Mouse (Mus musculus) midbrain, embryonic 11.5 days (tissue): ENCODE results near the gene Msrb3. TPM values are rescaled to one million over a fixed set of nuclear protein-coding genes. Genes with fewer than 3 reads are reported as not detected.

Experiments used
- ATAC-seq: fragments of 200-750 bp; cut with Nextera tagmentation; 2 replicates; pipeline ENCODE4 v1.8.0; 2017; ENCODE audit warnings: moderate TSS enrichment, moderate library complexity; ENCODE audit not compliant: low FRiP score
- DNase-seq: peaks from one replicate; pipeline ENCODE4 v3.0.0; 2015; ENCODE audit warnings: low spot score; ENCODE audit errors: missing footprints
- H3K27ac ChIP-seq: fragments of 300-500 bp; sonication (generic); 2 replicates; pipeline ENCODE4 v1.5.1; 2014; ENCODE audit warnings: low read depth, low read length
- H3K27me3 ChIP-seq: fragments of 300-500 bp; sonication (generic); 2 replicates; pipeline ENCODE4 v1.6.1; 2014; ENCODE audit warnings: mild to moderate bottlenecking, low read length, moderate library complexity, mixed read lengths; ENCODE audit not compliant: control insufficient read depth, insufficient read depth
- H3K36me3 ChIP-seq: fragments of 300-500 bp; sonication (generic); 2 replicates; pipeline ENCODE4 v1.6.1; 2014; ENCODE audit warnings: mild to moderate bottlenecking, low read length, moderate library complexity, mixed read lengths; ENCODE audit not compliant: control insufficient read depth, insufficient read depth
- H3K4me1 ChIP-seq: fragments of 300-500 bp; sonication (generic); 2 replicates; pipeline ENCODE4 v1.6.1; 2014; ENCODE audit warnings: low read length; ENCODE audit not compliant: control insufficient read depth, insufficient read depth
- H3K4me2 ChIP-seq: fragments of 300-500 bp; sonication (generic); 2 replicates; pipeline ENCODE4 v1.6.1; 2014; ENCODE audit warnings: mild to moderate bottlenecking, moderate library complexity
- H3K4me3 ChIP-seq: fragments of 300-500 bp; sonication (generic); 2 replicates; pipeline ENCODE4 v1.5.1; 2014; ENCODE audit warnings: low read depth, low read length
- H3K9ac ChIP-seq: fragments of 300-500 bp; sonication (generic); 2 replicates; pipeline ENCODE4 v1.6.1; 2014; ENCODE audit warnings: low read length
- H3K9me3 ChIP-seq: fragments of 300-500 bp; sonication (generic); 2 replicates; pipeline ENCODE4 v1.6.1; 2016; ENCODE audit warnings: low read length; ENCODE audit not compliant: control insufficient read depth
- WGBS: fragments of 180-500 bp; shearing (Covaris S2); extraction: QIAGEN DNeasy Blood & Tissue Kit; methylation state at CpG from one replicate; pipeline ENCODE4 v1.1.7; 2014; 5-methylcytosine and 5-hydroxymethylcytosine counted together
- polyA plus RNA-seq: library from polyadenylated mRNA; unstranded; fragments of >200 nt; fragmentation: Nextera tagmentation; extraction: Ambion mirVana; gene quantifications from 2 replicates; pipeline ENCODE4 v1.2.1, GENCODE M21; 2014

Msrb3 gene
- polyA plus RNA-seq, 1 experiment from 2014 or later: 3.9 TPM

DNA sequence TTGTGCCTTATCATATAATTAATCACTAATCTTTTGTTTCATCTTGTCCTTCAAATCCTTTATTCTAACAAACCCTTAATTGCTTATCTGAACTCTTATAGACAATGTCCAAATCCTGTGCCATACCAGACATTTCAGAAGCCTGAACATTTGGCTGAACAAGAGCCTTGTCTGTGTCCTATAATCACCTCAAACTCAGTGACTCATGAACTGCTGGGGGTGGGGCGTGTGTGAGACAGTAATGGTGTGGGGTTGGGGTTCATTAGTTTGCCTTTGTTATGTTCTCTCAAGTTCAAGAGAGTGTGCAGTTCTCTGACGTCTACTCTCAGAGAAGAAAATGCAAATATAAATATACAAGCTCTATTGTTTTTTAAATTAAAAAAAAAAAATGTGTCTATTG lies 22.6 kb upstream of the Msrb3 start:
- ATAC-seq (no peak), DNase-seq (no peak)
- no peaks in the 10 kb centered on the region for H3K27me3 ChIP-seq
- no peak overlapping the region for H3K4me2 ChIP-seq
- no peak overlapping the region for H3K27ac ChIP-seq
- WGBS: 77% methylated on average over 2 of the region's 2 CpGs
- no peak overlapping the region for H3K4me3 ChIP-seq
- H3K36me3 ChIP-seq: peaks cover 2% of the 10 kb centered on the region
- no peaks in the 10 kb centered on the region for H3K9me3 ChIP-seq
- no peak overlapping the region for H3K9ac ChIP-seq
- no peaks in the 10 kb centered on the region for H3K4me1 ChIP-seq

DNA sequence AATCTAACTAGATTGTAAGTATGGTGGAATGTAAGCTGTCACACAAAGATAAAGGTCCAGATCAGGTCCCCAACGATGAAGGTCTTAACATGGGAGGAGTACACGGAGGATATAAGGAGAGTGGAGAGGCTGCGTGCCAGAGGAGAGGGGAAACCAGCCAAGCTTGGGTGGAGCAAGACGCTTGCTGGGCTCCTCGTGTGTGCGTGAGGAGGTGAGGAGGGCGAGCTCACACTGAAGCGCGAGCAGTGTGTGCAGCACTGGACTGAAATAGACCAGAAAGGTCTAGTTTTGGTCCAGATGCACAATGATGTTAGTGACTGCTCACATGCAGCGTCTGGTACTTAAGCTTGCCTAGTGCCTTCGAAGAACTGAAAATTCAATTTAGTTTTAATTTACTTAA lies 21.7 kb upstream of the Msrb3 start:
- DNase-seq (no peak), ATAC-seq (no peak)
- 90% methylated on average over 11 of the region's 11 CpGs for WGBS

DNA sequence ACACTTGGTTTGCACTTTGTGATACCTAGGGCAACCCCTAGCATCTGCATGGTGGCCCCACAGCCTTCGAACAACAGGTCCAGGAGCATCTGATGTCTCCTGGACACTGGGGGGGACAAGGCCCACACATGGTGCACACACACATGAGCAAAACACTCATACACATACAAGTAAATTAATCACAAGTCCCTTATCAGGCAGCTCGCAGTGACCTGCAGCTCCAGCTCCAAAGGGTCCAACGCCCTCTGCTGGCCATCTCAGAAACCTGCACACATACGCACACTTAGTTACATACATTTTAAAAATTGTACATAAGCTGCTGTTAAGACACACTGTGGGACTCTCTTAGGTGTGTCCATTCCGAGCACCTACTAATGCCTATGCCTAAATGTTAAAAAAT lies 17.3 kb upstream of the Msrb3 start:
- 92% methylated on average over 5 of the region's 5 CpGs for WGBS
- Histone ChIP-seq H3K36me3 (peaks cover 2% of the 10 kb centered on the region), H3K4me2 (no peak overlapping the region), H3K4me1 (no peaks in the 10 kb centered on the region), H3K4me3 (no peak overlapping the region), H3K27me3 (no peaks in the 10 kb centered on the region), H3K9ac (no peak overlapping the region), H3K27ac (no peak overlapping the region), H3K9me3 (no peaks in the 10 kb centered on the region)
- DNase-seq: no peak
- no peak for ATAC-seq

More for the DNA sequence above, 21.7 kb upstream of the Msrb3 start:
- no peak overlapping the region for H3K4me3 ChIP-seq
- H3K4me1 ChIP-seq: no peaks in the 10 kb centered on the region
- H3K27ac ChIP-seq: no peak overlapping the region
- no peaks in the 10 kb centered on the region for H3K27me3 ChIP-seq
- no peak overlapping the region for H3K4me2 ChIP-seq
- H3K36me3 ChIP-seq: peaks cover 2% of the 10 kb centered on the region
- H3K9ac ChIP-seq: no peak overlapping the region
- no peaks in the 10 kb centered on the region for H3K9me3 ChIP-seq

DNA sequence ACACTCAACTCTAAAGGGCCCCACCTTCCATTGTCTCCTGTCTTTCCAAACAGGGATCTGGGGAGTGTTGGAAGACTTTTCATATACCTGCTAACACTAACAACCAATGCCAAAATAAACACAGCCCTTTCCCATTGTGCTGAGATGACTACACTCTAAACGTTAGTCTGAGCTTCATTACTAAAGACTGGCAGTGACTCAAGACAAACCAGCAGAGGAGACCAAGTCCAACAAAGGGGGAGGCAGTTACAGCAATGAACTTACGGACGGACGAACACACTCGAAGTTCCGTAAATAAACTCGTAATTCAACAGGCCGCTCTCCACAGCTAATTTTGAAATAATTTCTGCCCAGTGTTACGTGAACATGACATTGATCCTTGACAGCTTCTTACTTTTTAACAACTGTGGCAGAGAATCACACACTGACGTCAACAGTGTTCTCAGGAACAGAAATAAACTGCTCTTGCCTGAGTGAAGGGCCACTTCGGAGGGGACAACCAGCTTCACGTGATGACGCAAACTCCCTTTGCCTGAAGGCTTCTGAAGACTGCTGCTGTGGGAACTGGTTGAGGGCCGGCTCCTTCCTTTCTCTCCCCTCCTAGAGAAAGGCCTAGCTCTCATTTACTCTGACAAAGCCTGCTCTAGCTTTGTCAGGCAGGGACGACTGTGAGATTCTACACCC lies 16.2 kb upstream of the Msrb3 start:
- ATAC-seq (no peak), DNase-seq (no peak)
- Histone ChIP-seq H3K9ac (no peak overlapping the region), H3K27me3 (no peaks in the 10 kb centered on the region), H3K4me1 (no peaks in the 10 kb centered on the region), H3K27ac (no peak overlapping the region), H3K4me2 (no peak overlapping the region), H3K4me3 (no peak overlapping the region), H3K9me3 (no peaks in the 10 kb centered on the region), H3K36me3 (no peaks in the 10 kb centered on the region)
- 86% methylated on average over 15 of the region's 15 CpGs for WGBS

DNA sequence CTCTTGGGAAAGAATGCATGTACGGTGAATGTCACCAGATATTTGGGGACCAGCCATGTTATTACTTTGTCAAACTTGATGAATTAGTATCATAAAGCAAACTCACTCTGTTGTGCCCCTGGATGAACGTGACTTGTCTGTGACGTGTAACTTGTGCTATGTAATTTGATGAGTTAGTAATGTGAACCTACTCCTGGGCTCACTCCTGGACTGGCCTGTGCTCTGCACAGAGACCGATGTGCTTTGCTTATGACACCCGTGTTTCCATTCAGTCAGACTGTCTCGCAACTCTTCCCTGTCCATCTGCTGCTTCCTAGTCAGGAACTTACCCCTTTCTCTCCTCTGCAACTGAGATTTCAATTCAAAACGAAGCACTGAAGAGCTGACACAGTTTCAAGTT lies 15.4 kb upstream of the Msrb3 start:
- Histone ChIP-seq H3K4me1 (no peaks in the 10 kb centered on the region), H3K27ac (no peak overlapping the region), H3K27me3 (no peaks in the 10 kb centered on the region), H3K4me2 (no peak overlapping the region), H3K9me3 (no peaks in the 10 kb centered on the region), H3K9ac (no peak overlapping the region), H3K4me3 (no peak overlapping the region), H3K36me3 (no peaks in the 10 kb centered on the region)
- DNase-seq (no peak), ATAC-seq (no peak)
- 90% methylated on average over 7 of the region's 7 CpGs for WGBS

DNA sequence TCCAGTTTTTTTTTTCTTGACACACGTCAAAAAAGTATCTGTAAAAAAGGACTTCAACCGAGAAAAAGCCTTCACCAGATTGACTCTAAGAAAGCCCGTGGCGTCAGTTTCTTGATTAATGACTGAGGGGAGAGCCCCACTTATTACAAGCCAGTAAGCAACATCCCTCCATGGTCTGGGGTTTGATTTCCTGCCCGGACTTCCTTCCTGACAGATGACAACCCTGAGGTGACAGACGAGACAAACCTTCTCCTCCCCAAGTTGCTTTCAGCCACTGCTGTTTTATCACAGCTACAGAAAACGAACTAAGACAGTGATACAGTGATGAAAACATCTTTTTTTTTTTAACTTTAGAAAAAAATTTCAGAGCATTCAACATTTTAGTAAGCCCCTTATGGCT lies 14.9 kb upstream of the Msrb3 start:
- no peak for ATAC-seq
- no peaks in the 10 kb centered on the region for H3K9me3 ChIP-seq

DNA sequence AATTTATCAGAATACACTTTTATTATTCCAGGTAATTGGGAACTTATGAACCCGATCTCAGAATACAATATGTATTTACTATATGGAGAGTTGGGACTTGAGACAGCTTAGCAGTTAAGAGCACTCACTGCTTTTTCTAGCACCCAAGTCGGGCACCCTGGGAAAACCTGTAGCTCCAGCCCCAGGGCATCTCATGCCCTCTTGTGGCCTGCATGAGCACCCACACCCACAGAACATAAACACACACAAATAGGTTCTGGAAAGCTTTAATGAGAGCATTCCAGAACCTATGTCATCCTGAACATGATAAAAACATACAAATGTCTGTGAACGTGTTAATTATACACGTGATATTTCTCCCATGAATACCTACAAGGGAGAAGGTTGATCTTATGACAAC lies 13.1 kb upstream of the Msrb3 start:
- H3K9ac ChIP-seq: no peak overlapping the region
- 81% methylated on average over 4 of the region's 4 CpGs for WGBS
- H3K9me3 ChIP-seq: no peaks in the 10 kb centered on the region
- H3K4me1 ChIP-seq: no peaks in the 10 kb centered on the region
- no peaks in the 10 kb centered on the region for H3K36me3 ChIP-seq
- no peak overlapping the region for H3K27ac ChIP-seq
- ATAC-seq: no peak
- no peak overlapping the region for H3K4me3 ChIP-seq
- H3K27me3 ChIP-seq: no peaks in the 10 kb centered on the region
- no peak overlapping the region for H3K4me2 ChIP-seq
- DNase-seq: no peak

More for the DNA sequence above, 14.9 kb upstream of the Msrb3 start:
- H3K4me1 ChIP-seq: no peaks in the 10 kb centered on the region
- H3K9ac ChIP-seq: no peak overlapping the region
- DNase-seq: no peak
- H3K36me3 ChIP-seq: no peaks in the 10 kb centered on the region
- no peaks in the 10 kb centered on the region for H3K27me3 ChIP-seq
- WGBS: 94% methylated on average over 7 of the region's 7 CpGs
- no peak overlapping the region for H3K4me3 ChIP-seq
- H3K27ac ChIP-seq: no peak overlapping the region
- H3K4me2 ChIP-seq: no peak overlapping the region

DNA sequence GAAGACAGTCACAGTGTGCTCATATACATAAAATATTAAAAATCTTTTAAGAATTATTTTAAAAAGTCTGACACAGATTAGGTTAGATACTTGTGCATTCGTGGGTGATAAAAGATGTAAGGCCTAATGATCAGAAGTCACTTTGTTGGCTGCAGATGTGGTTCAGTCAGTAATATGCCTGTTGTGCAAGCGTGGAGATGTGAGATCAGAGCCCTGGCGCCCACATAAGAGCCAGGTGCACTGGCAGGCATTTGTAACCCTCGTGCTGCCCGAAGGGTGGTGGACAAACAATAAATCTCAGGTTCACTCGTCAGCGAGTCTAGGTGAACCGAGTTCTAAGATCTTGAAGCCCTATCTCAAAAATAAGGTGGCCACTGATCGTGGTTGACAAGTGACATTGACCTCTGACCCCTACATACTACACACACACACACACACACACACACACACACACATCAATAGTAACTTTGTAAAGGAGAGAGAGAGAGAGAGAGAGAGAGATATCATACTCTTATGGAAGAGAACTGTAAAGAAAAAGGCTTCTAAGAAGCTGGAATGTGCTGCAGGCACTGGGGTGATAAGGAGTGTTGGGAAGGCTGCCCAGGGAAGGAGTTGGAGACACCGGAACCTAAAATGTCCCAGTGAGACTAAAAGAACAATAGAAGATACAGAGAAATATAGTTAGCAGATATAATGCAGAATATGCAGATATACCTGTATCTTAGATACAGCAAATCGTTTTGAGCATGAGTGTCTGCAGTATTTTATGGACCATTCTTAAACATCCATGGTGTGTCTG lies 10.1 kb upstream of the Msrb3 start:
- Histone ChIP-seq H3K9ac (no peak overlapping the region), H3K36me3 (no peaks in the 10 kb centered on the region), H3K4me1 (no peaks in the 10 kb centered on the region), H3K4me2 (no peak overlapping the region), H3K4me3 (no peak overlapping the region), H3K9me3 (peaks cover 4% of the 10 kb centered on the region; the same call in 1 of the 2 replicates), H3K27ac (no peak overlapping the region), H3K27me3 (no peaks in the 10 kb centered on the region)
- WGBS: 93% methylated on average over 11 of the region's 11 CpGs
- ATAC-seq (no peak), DNase-seq (no peak)

DNA sequence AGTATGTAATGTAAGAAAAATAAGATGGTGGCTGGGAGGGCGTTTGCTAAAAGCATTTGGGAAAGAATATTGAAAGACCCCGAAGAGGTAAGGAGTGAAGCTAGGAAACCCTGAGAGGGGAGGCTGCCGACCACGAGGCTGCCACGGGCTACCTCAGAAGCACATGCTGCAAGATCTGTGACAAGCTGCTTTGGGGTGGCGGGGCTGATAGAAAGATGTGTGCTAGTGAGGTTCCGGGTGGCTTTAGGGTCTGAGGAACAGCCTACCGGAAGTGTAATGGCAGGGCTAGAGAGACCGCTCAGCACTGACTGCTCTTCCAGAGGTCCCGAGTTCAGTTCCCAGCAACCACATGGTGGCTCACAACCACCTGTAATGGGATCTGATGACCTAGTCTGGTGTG lies 5.8 kb upstream of the Msrb3 start:
- Histone ChIP-seq H3K27ac (no peak overlapping the region), H3K9ac (no peak overlapping the region), H3K36me3 (no peaks in the 10 kb centered on the region), H3K27me3 (no peaks in the 10 kb centered on the region), H3K4me2 (no peak overlapping the region), H3K4me1 (no peaks in the 10 kb centered on the region), H3K9me3 (peaks cover 4% of the 10 kb centered on the region; the same call in 1 of the 2 replicates), H3K4me3 (no peak overlapping the region)
- ATAC-seq (no peak), DNase-seq (no peak)
- WGBS: 92% methylated on average over 10 of the region's 10 CpGs
